Mouse (Mus musculus): ENCODE data around the gene Snrnp70. TPM values are rescaled to one million over a fixed set of nuclear protein-coding genes. Genes with fewer than 3 reads are reported as not detected.
A peak's percentile ranks its signal among the peaks of the same experiment; 100 is the strongest.
"Not testable (repeated sequence)": the region's sequence is repeated elsewhere in the genome, so short reads cannot be mapped to it uniquely, and the experiment has no call there.

The Snrnp70 gene
- polyA plus RNA-seq, 1 experiment from 2014 or later, result 242 TPM

GRCm38 (mm10) chr7:45360404-45361125 is 35.0 kb downstream of the Snrnp70 start:
- Histone ChIP-seq H3K27me3 (peaks cover 62% of the 10 kb centered on the region), H3K4me3 (replicated peaks) (peak overlapping the region; percentile 43), H3K36me3 (no peaks in the 10 kb centered on the region), H3K4me1 (peaks cover 27% of the 10 kb centered on the region), H3K4me2 (peak overlapping the region; percentile 63), H3K27ac (no peak overlapping the region), H3K9ac (no peak overlapping the region), H3K9me3 (replicated peaks) (no peaks in the 10 kb centered on the region)
- 47% methylated on average over 18 of the region's 18 CpGs for WGBS
- peak; percentile 9; the same call in 1 of the 2 replicates for ATAC-seq (replicated peaks; ENCODE audit: low FRiP score)

- not testable (repeated sequence) for H3K27ac ChIP-seq, H3K36me3 ChIP-seq
- 62% methylated on average over 11 of the region's 11 CpGs for WGBS
Observed at GRCm38 (mm10) chr7:45359081-45359480, 36.5 kb downstream of the Snrnp70 start.

GRCm38 (mm10) chr7:45356087-45356486 is 39.5 kb downstream of the Snrnp70 start:
- H3K9ac ChIP-seq, result no peak overlapping the region
- no peak overlapping the region for H3K27ac ChIP-seq
- peaks cover 19% of the 10 kb centered on the region for H3K27me3 ChIP-seq
- peak overlapping the region; percentile 28; the same call in 1 of the 2 replicates for H3K4me2 ChIP-seq
- whole genome bisulfite sequencing, result 37% methylated on average over 13 of the region's 13 CpGs
- 0 out of 2 replicates have a peak, but pooled peaks have one; percentile 26 for ATAC-seq (replicated peaks; ENCODE audit: low FRiP score)
- no peaks in the 10 kb centered on the region for H3K9me3 ChIP-seq (replicated peaks)
- H3K4me1 ChIP-seq, result peaks cover 10% of the 10 kb centered on the region
- H3K4me3 ChIP-seq (replicated peaks), result no peak overlapping the region
- H3K36me3 ChIP-seq, result no peaks in the 10 kb centered on the region

More at GRCm38 (mm10) chr7:45359081-45359480, 36.5 kb downstream of the Snrnp70 start:
- H3K4me3 ChIP-seq (replicated peaks); ATAC-seq (replicated peaks; ENCODE audit: low FRiP score); H3K9me3 ChIP-seq (replicated peaks); H3K4me2 ChIP-seq; H3K9ac ChIP-seq: not testable (repeated sequence)
- H3K27me3 ChIP-seq, result peaks cover 49% of the 10 kb centered on the region
- H3K4me1 ChIP-seq, result peaks cover 26% of the 10 kb centered on the region

GRCm38 (mm10) chr7:45355318-45356020 is 40.1 kb downstream of the Snrnp70 start:
- Histone ChIP-seq H3K27ac (no peak overlapping the region), H3K4me1 (peaks cover 8% of the 10 kb centered on the region), H3K27me3 (peaks cover 13% of the 10 kb centered on the region), H3K4me2 (peak overlapping the region; percentile 28; the same call in 1 of the 2 replicates), H3K9me3 (replicated peaks) (no peaks in the 10 kb centered on the region), H3K4me3 (replicated peaks) (no peak overlapping the region), H3K9ac (no peak overlapping the region), H3K36me3 (no peaks in the 10 kb centered on the region)
- no peak for ATAC-seq (replicated peaks; ENCODE audit: low FRiP score)
- 76% methylated on average over 15 of the region's 15 CpGs for WGBS

GRCm38 (mm10) chr7:45353041-45353440 is 42.5 kb downstream of the Snrnp70 start:
- Histone ChIP-seq H3K9ac (no peak overlapping the region), H3K4me3 (replicated peaks) (no peak overlapping the region), H3K4me2 (no peak overlapping the region), H3K27ac (no peak overlapping the region), H3K27me3 (no peaks in the 10 kb centered on the region), H3K4me1 (peaks cover 8% of the 10 kb centered on the region), H3K9me3 (replicated peaks) (no peaks in the 10 kb centered on the region), H3K36me3 (no peaks in the 10 kb centered on the region)
- 25% methylated on average over 5 of the region's 5 CpGs for WGBS
- ATAC-seq (replicated peaks; ENCODE audit: low FRiP score), result no peak

- WGBS, result 68% methylated on average over 13 of the region's 13 CpGs
- no peaks in the 10 kb centered on the region for H3K9me3 ChIP-seq (replicated peaks)
- ATAC-seq (replicated peaks; ENCODE audit: low FRiP score), result no peak
- H3K9ac ChIP-seq, result no peak overlapping the region
- H3K4me1 ChIP-seq, result no peaks in the 10 kb centered on the region
- H3K36me3 ChIP-seq, result no peaks in the 10 kb centered on the region
- no peak overlapping the region for H3K27ac ChIP-seq
- H3K4me3 ChIP-seq (replicated peaks), result no peak overlapping the region
- H3K4me2 ChIP-seq, result no peak overlapping the region
- H3K27me3 ChIP-seq, result 0 out of 2 replicates have a peak, but pooled peaks cover 3% of the 10 kb centered on the region
Observed at GRCm38 (mm10) chr7:45346905-45347304, 48.6 kb downstream of the Snrnp70 start.

- H3K4me3 ChIP-seq (replicated peaks), result no peak overlapping the region
- no peak for ATAC-seq (replicated peaks; ENCODE audit: low FRiP score)
- H3K4me2 ChIP-seq, result no peak overlapping the region
- 23% methylated on average over 13 of the region's 13 CpGs for WGBS
- 0 out of 2 replicates have a peak, but pooled peaks cover 3% of the 10 kb centered on the region for H3K27me3 ChIP-seq
- H3K4me1 ChIP-seq, result peaks cover 30% of the 10 kb centered on the region
- H3K9ac ChIP-seq, result no peak overlapping the region
- H3K9me3 ChIP-seq (replicated peaks), result no peaks in the 10 kb centered on the region
- no peaks in the 10 kb centered on the region for H3K36me3 ChIP-seq
- no peak overlapping the region for H3K27ac ChIP-seq
Observed at GRCm38 (mm10) chr7:45343543-45343942, 52.0 kb downstream of the Snrnp70 start.

GRCm38 (mm10) chr7:45342081-45342480 is 53.5 kb downstream of the Snrnp70 start:
- Histone ChIP-seq H3K9me3 (replicated peaks) (no peaks in the 10 kb centered on the region), H3K4me3 (replicated peaks) (no peak overlapping the region), H3K36me3 (no peaks in the 10 kb centered on the region), H3K4me1 (peaks cover 45% of the 10 kb centered on the region), H3K9ac (no peak overlapping the region), H3K27me3 (peaks cover 3% of the 10 kb centered on the region; the same call in 1 of the 2 replicates), H3K27ac (no peak overlapping the region), H3K4me2 (no peak overlapping the region)
- no peak for ATAC-seq (replicated peaks; ENCODE audit: low FRiP score)
- 94% methylated on average over 11 of the region's 11 CpGs for WGBS

GRCm38 (mm10) chr7:45341303-45341702 is 54.2 kb downstream of the Snrnp70 start:
- 3% methylated on average over 8 of the region's 8 CpGs for WGBS
- H3K4me3 ChIP-seq (replicated peaks), result peak overlapping the region; percentile 59
- no peak overlapping the region for H3K9ac ChIP-seq
- peak overlapping the region; percentile 80 for H3K27ac ChIP-seq
- no peaks in the 10 kb centered on the region for H3K36me3 ChIP-seq
- peak overlapping the region; percentile 86 for H3K4me2 ChIP-seq
- H3K9me3 ChIP-seq (replicated peaks), result no peaks in the 10 kb centered on the region
- H3K4me1 ChIP-seq, result peaks cover 45% of the 10 kb centered on the region
- H3K27me3 ChIP-seq, result peaks cover 3% of the 10 kb centered on the region; the same call in 1 of the 2 replicates
- peak; percentile 16; the same call in 1 of the 2 replicates for ATAC-seq (replicated peaks; ENCODE audit: low FRiP score)

GRCm38 (mm10) chr7:45340669-45341068 is 54.9 kb downstream of the Snrnp70 start:
- peak; percentile 27 for ATAC-seq (replicated peaks; ENCODE audit: low FRiP score)
- Histone ChIP-seq H3K4me1 (peaks cover 46% of the 10 kb centered on the region), H3K36me3 (no peaks in the 10 kb centered on the region), H3K4me3 (replicated peaks) (peak overlapping the region; percentile 59), H3K9me3 (replicated peaks) (no peaks in the 10 kb centered on the region), H3K4me2 (peak overlapping the region; percentile 86), H3K27me3 (peaks cover 3% of the 10 kb centered on the region; the same call in 1 of the 2 replicates), H3K27ac (peak overlapping the region; percentile 80), H3K9ac (peak overlapping the region; percentile 64; the same call in 1 of the 2 replicates)
- 0% methylated on average over 11 of the region's 11 CpGs for WGBS

- 2% methylated on average over 11 of the region's 11 CpGs for WGBS
- Histone ChIP-seq H3K9ac (peak overlapping the region; percentile 64; the same call in 1 of the 2 replicates), H3K4me2 (peak overlapping the region; percentile 86), H3K4me1 (peaks cover 52% of the 10 kb centered on the region), H3K27ac (peak overlapping the region; percentile 80), H3K36me3 (no peaks in the 10 kb centered on the region), H3K9me3 (replicated peaks) (no peaks in the 10 kb centered on the region), H3K27me3 (peaks cover 3% of the 10 kb centered on the region; the same call in 1 of the 2 replicates), H3K4me3 (replicated peaks) (peak overlapping the region; percentile 59)
- ATAC-seq (replicated peaks; ENCODE audit: low FRiP score), result no peak
Observed at GRCm38 (mm10) chr7:45340066-45340442, 55.5 kb downstream of the Snrnp70 start.

Measured in kidney, embryonic 15.5 days (tissue).